ENCODE assay signal across 14 mouse cellular contexts in genomic region chr11:73323906-73324830, GRCm38 (mm10). TPM values are rescaled to one million over a fixed set of nuclear protein-coding genes. Genes with fewer than 3 reads are reported as not detected.
DNase-seq lines count a peak whose midpoint lies in the region; ATAC-seq and TF ChIP-seq lines count a peak whose summit lies in the region.
"Had no signal": no experiment of that assay in that cellular context is flagged by ENCODE, and none has a peak within 500 bp of the region (broad histone marks: within the 10 kb centered on the region; RNA-seq: fewer than 3 reads in every experiment).

No protein-coding gene starts in this region.

- DNase-seq in heart, adult 9 months (ENCODE audit: low spot score in 2 of 2), result peak; percentile 13 to 17
- no peak for DNase-seq in heart, postnatal 4 days
- DNase-seq in 416B (ENCODE audit: low read depth) (peak; percentile 10), adipocyte (ENCODE audit: low spot score) (peak; percentile 66)
- no peak for DNase-seq in liver, postnatal 0 days
- no peak for DNase-seq in right cerebral cortex, postnatal 14 days
- no peak for DNase-seq in layer of hippocampus, adult 9-10 months (ENCODE audit: low spot score)
- DNase-seq: layer of hippocampus, postnatal 36 days had no signal

- peak overlapping the region; percentile 38; the same call in 1 of the 2 replicates for H3K9ac ChIP-seq in liver, postnatal 0 days (replicated peaks)
- no peak overlapping the region for H3K9ac ChIP-seq in hindbrain, embryonic 16.5 days (ENCODE audit: low read depth, low read length)
- H3K9ac ChIP-seq: hindbrain, embryonic 12.5 days; liver, embryonic 14.5 days had no signal

- H3K27ac ChIP-seq in liver, postnatal 0 days (ENCODE audit: low read depth), result peak overlapping the region; percentile 82
- no peak overlapping the region for H3K27ac ChIP-seq in hindbrain, embryonic 16.5 days (ENCODE audit: low read depth, low read length)
- H3K27ac ChIP-seq: embryonic facial prominence, embryonic 10.5 days; hindbrain, embryonic 12.5 days; liver, embryonic 14.5 days had no signal

- H3K4me1 ChIP-seq in liver, postnatal 0 days (ENCODE audit: insufficient read depth), result peaks cover 3% of the 10 kb centered on the region; the same call in 1 of the 2 replicates
- H3K4me1 ChIP-seq in hindbrain, embryonic 16.5 days (ENCODE audit: control insufficient read depth, insufficient read depth, low read depth, low read length), result no peaks in the 10 kb centered on the region
- H3K4me1 ChIP-seq: embryonic facial prominence, embryonic 10.5 days; hindbrain, embryonic 12.5 days had no signal

- H3K36me3 ChIP-seq in liver, postnatal 0 days (replicated peaks; ENCODE audit: insufficient read depth, low read length), result no peaks in the 10 kb centered on the region
- H3K36me3 ChIP-seq in hindbrain, embryonic 16.5 days (ENCODE audit: control insufficient read depth, insufficient read depth, low read length), result no peaks in the 10 kb centered on the region
- H3K36me3 ChIP-seq: embryonic facial prominence, embryonic 10.5 days; hindbrain, embryonic 12.5 days had no signal

- no peaks in the 10 kb centered on the region for H3K9me3 ChIP-seq in liver, postnatal 0 days (ENCODE audit: low read length)
- H3K9me3 ChIP-seq in hindbrain, embryonic 16.5 days (ENCODE audit: control insufficient read depth, low read length), result no peaks in the 10 kb centered on the region
- H3K9me3 ChIP-seq: embryonic facial prominence, embryonic 10.5 days had no signal

- no peak for TF ChIP-seq CTCF in liver, postnatal 0 days (IDR thresholded peaks at IDR 0.05; ENCODE audit: low read depth)

- H3K4me3 ChIP-seq in liver, postnatal 0 days (ENCODE audit: low read depth, low read length), result peak overlapping the region; percentile 32
- H3K4me3 ChIP-seq in hindbrain, embryonic 16.5 days (ENCODE audit: low read length), result no peak overlapping the region
- H3K4me3 ChIP-seq: embryonic facial prominence, embryonic 10.5 days; hindbrain, embryonic 12.5 days had no signal

- peak overlapping the region; percentile 63 for H3K4me2 ChIP-seq in liver, postnatal 0 days (ENCODE audit: low read depth, low read length)
- H3K4me2 ChIP-seq in hindbrain, embryonic 16.5 days (ENCODE audit: low read length), result no peak overlapping the region
- H3K4me2 ChIP-seq: hindbrain, embryonic 12.5 days had no signal

- ATAC-seq in liver, postnatal 0 days, result peak; percentile 24; the same call in 1 of the 2 replicates
- ATAC-seq in hindbrain, embryonic 16.5 days, result no peak

- 49% methylated on average over 9 of the region's 9 CpGs for WGBS in liver, postnatal 0 days (ENCODE audit: insufficient replicate concordance)
- WGBS in hindbrain, embryonic 16.5 days, result 70% methylated on average over 9 of the region's 9 CpGs

- H3K27me3 ChIP-seq in liver, postnatal 0 days (ENCODE audit: insufficient read depth, low read length), result no peaks in the 10 kb centered on the region
- no peaks in the 10 kb centered on the region for H3K27me3 ChIP-seq in hindbrain, embryonic 16.5 days (replicated peaks; ENCODE audit: control insufficient read depth, insufficient read depth, low read length)
- H3K27me3 ChIP-seq: hindbrain, embryonic 12.5 days had no signal

- no peak for TF ChIP-seq EP300 in liver, postnatal 0 days (IDR thresholded peaks at IDR 0.05; ENCODE audit: low read depth)

RNA-seq across cellular contexts. Expression of gene Aspa, which starts 5.2 kb away (rescaled TPM):
- total RNA-seq in heart, postnatal 4 days (2021), result under 1 TPM; 0.27 to 0.57 TPM
- polyA plus RNA-seq in liver, postnatal 0 days (2015; fragmentation: Nextera tagmentation; extraction: Ambion mirVana), result 9.1 and 10.2 TPM in 2 replicates
- polyA plus RNA-seq in hindbrain, embryonic 16.5 days (2015; fragmentation: Nextera tagmentation; extraction: Ambion mirVana), result 2.7 and 4.6 TPM in 2 replicates

RNA-seq across cellular contexts. Expression of gene Gm49340, which starts 5.4 kb away (rescaled TPM):
- total RNA-seq in heart, postnatal 4 days (2021), result not detected
- 0.06 TPM in 1 of 2 replicates, not detected in the other for polyA plus RNA-seq in liver, postnatal 0 days (2015; fragmentation: Nextera tagmentation; extraction: Ambion mirVana)
- not detected in 2 replicates for polyA plus RNA-seq in hindbrain, embryonic 16.5 days (2015; fragmentation: Nextera tagmentation; extraction: Ambion mirVana)
- total RNA-seq: gastrocnemius, postnatal 4 days; layer of hippocampus, postnatal 36 days had no signal
- polyA plus RNA-seq: embryonic facial prominence, embryonic 10.5 days; forebrain, embryonic 11.5 days; hindbrain, embryonic 12.5 days had no signal

RNA-seq across cellular contexts. Expression of gene Spata22, which starts 5.4 kb away (rescaled TPM):
- total RNA-seq in heart, postnatal 4 days (2021), result not detected
- 3.1 and 3.9 TPM in 2 replicates for polyA plus RNA-seq in liver, postnatal 0 days (2015; fragmentation: Nextera tagmentation; extraction: Ambion mirVana)
- 0.12 and 0.20 TPM in 2 replicates for polyA plus RNA-seq in hindbrain, embryonic 16.5 days (2015; fragmentation: Nextera tagmentation; extraction: Ambion mirVana)
- total RNA-seq: gastrocnemius, postnatal 4 days; layer of hippocampus, postnatal 36 days had no signal
- polyA plus RNA-seq: embryonic facial prominence, embryonic 10.5 days; forebrain, embryonic 11.5 days; hindbrain, embryonic 12.5 days had no signal

RNA-seq across cellular contexts. Expression of gene Olfr20, which starts 26.4 kb away (rescaled TPM):
- total RNA-seq in heart, postnatal 4 days (2021), result not detected
- polyA plus RNA-seq in liver, postnatal 0 days (2015; fragmentation: Nextera tagmentation; extraction: Ambion mirVana), result 0.24 TPM in 1 of 2 replicates, not detected in the other
- polyA plus RNA-seq in hindbrain, embryonic 16.5 days (2015; fragmentation: Nextera tagmentation; extraction: Ambion mirVana), result not detected in 2 replicates
- total RNA-seq: gastrocnemius, postnatal 4 days; layer of hippocampus, postnatal 36 days had no signal
- polyA plus RNA-seq: embryonic facial prominence, embryonic 10.5 days; forebrain, embryonic 11.5 days; hindbrain, embryonic 12.5 days had no signal

RNA-seq across cellular contexts. Expression of gene Olfr376, which starts 46.9 kb away (rescaled TPM):
- not detected for total RNA-seq in heart, postnatal 4 days (2021)
- polyA plus RNA-seq in liver, postnatal 0 days (2015; fragmentation: Nextera tagmentation; extraction: Ambion mirVana), result not detected in 2 replicates
- not detected in 2 replicates for polyA plus RNA-seq in hindbrain, embryonic 16.5 days (2015; fragmentation: Nextera tagmentation; extraction: Ambion mirVana)
- total RNA-seq: gastrocnemius, postnatal 4 days; layer of hippocampus, postnatal 36 days had no signal
- polyA plus RNA-seq: embryonic facial prominence, embryonic 10.5 days; forebrain, embryonic 11.5 days; hindbrain, embryonic 12.5 days; liver, embryonic 14.5 days had no signal

Comparison
In these comparisons a context has a peak if more than half of its experiments do, and no peak if none do; other contexts are left out.
1. DNase-seq: peak in heart, adult 9 months (2 of 2), 416B (single experiment) and adipocyte (single experiment); none in heart, postnatal 4 days (single experiment), liver, postnatal 0 days (single experiment), right cerebral cortex, postnatal 14 days (single experiment) and layer of hippocampus, adult 9-10 months (single experiment).